Mouse (Mus musculus): ENCODE results near the gene Gm20388. TPM values are rescaled to one million over a fixed set of nuclear protein-coding genes. Genes with fewer than 3 reads are reported as not detected.

Gene Gm20388
- polyA plus RNA-seq, 2 experiments: 8.5 TPM; not detected in 1

- ATAC-seq (ENCODE audit: insufficient read depth) (no peak), DNase-seq (ENCODE audit: low read depth in 3 of 3, low spot score in 3 of 3) (no peak)
- H3K27me3 ChIP-seq (ENCODE audit: control insufficient read depth, insufficient read depth, low read length): no peaks in the 10 kb centered on the region; the same call in none of the 2 replicates
- 18% methylated on average over 18 of the region's 18 CpGs for WGBS (ENCODE audit: insufficient replicate concordance)
- H3K36me3 ChIP-seq (replicated peaks; ENCODE audit: control insufficient read depth, insufficient read depth, low read depth): no peaks in the 10 kb centered on the region
- H3K4me3 ChIP-seq (ENCODE audit: insufficient read depth in 1 of 2, low read depth in 2 of 2, low read length in 2 of 2): no peak overlapping the region
- no peaks in the 10 kb centered on the region for H3K4me1 ChIP-seq (replicated peaks; ENCODE audit: control insufficient read depth in 2 of 2, insufficient read depth in 2 of 2, low read length in 1 of 2)
- no peak overlapping the region for H3K27ac ChIP-seq
- H3K9me3 ChIP-seq (ENCODE audit: control insufficient read depth, low read length): no peaks in the 10 kb centered on the region
- TF ChIP-seq EP300 (IDR thresholded peaks at IDR 0.05; ENCODE audit: low read depth): no peak
- TF ChIP-seq CTCF (IDR thresholded peaks at IDR 0.05; ENCODE audit: low read depth): no peak
- no peak overlapping the region for H3K4me2 ChIP-seq (ENCODE audit: low read depth)
- H3K9ac ChIP-seq (replicated peaks): no peak overlapping the region
Observed at GRCm38 (mm10) chr8:121023736-121024135, 1113.1 kb downstream of the Gm20388 start.

- Histone ChIP-seq H3K4me2 (ENCODE audit: low read depth) (no peak overlapping the region), H3K27me3 (ENCODE audit: control insufficient read depth, insufficient read depth, low read length) (no peaks in the 10 kb centered on the region; the same call in none of the 2 replicates), H3K9me3 (ENCODE audit: control insufficient read depth, low read length) (no peaks in the 10 kb centered on the region), H3K9ac (replicated peaks) (no peak overlapping the region), H3K36me3 (replicated peaks; ENCODE audit: control insufficient read depth, insufficient read depth, low read depth) (no peaks in the 10 kb centered on the region), H3K4me3 (ENCODE audit: insufficient read depth in 1 of 2, low read depth in 2 of 2, low read length in 2 of 2) (no peak overlapping the region), H3K27ac (no peak overlapping the region), H3K4me1 (replicated peaks; ENCODE audit: control insufficient read depth in 2 of 2, insufficient read depth in 2 of 2, low read length in 1 of 2) (no peaks in the 10 kb centered on the region)
- DNase-seq (ENCODE audit: low read depth in 3 of 3, low spot score in 3 of 3): no peak
- no peak for ATAC-seq (ENCODE audit: insufficient read depth)
- no peak for TF ChIP-seq EP300 (IDR thresholded peaks at IDR 0.05; ENCODE audit: low read depth)
- no peak for TF ChIP-seq CTCF (IDR thresholded peaks at IDR 0.05; ENCODE audit: low read depth)
- 51% methylated on average over 5 of the region's 5 CpGs for WGBS (ENCODE audit: insufficient replicate concordance)
Observed at GRCm38 (mm10) chr8:121025486-121025885, 1114.8 kb downstream of the Gm20388 start.

DNA sequence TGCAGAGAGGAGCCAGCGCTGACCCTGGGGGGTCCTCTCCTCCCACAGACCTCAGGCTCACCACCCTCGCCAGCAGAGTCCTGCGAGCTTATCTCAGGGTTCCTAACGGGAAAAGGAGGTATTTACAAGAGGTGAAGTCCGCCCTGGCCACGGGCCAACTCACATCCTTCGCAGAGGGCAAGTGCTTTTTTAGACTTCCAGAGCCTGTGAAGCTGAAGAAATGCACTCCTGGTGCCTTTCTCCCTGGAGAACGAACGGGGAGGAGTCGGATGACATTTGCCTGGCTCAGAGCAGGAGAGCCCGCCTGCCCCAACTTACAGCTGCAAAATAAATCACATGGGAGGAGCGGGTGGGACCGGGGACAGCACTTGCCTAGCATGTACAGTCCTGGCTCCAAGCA is 1117.1 kb downstream of the Gm20388 start:
- Histone ChIP-seq H3K4me1 (replicated peaks; ENCODE audit: control insufficient read depth in 2 of 2, insufficient read depth in 2 of 2, low read length in 1 of 2) (no peaks in the 10 kb centered on the region), H3K9ac (replicated peaks) (no peak overlapping the region), H3K27me3 (ENCODE audit: control insufficient read depth, insufficient read depth, low read length) (no peaks in the 10 kb centered on the region; the same call in 1 of the 2 replicates), H3K9me3 (ENCODE audit: control insufficient read depth, low read length) (no peaks in the 10 kb centered on the region), H3K4me3 (ENCODE audit: insufficient read depth in 1 of 2, low read depth in 2 of 2, low read length in 2 of 2) (no peak overlapping the region), H3K27ac (no peak overlapping the region), H3K36me3 (replicated peaks; ENCODE audit: control insufficient read depth, insufficient read depth, low read depth) (no peaks in the 10 kb centered on the region), H3K4me2 (ENCODE audit: low read depth) (no peak overlapping the region)
- ATAC-seq (ENCODE audit: insufficient read depth) (no peak), DNase-seq (ENCODE audit: low read depth in 3 of 3, low spot score in 3 of 3) (no peak)
- 31% methylated on average over 13 of the region's 13 CpGs for WGBS (ENCODE audit: insufficient replicate concordance)
- TF ChIP-seq EP300 (IDR thresholded peaks at IDR 0.05; ENCODE audit: low read depth) (no peak), CTCF (IDR thresholded peaks at IDR 0.05; ENCODE audit: low read depth) (no peak)

DNA sequence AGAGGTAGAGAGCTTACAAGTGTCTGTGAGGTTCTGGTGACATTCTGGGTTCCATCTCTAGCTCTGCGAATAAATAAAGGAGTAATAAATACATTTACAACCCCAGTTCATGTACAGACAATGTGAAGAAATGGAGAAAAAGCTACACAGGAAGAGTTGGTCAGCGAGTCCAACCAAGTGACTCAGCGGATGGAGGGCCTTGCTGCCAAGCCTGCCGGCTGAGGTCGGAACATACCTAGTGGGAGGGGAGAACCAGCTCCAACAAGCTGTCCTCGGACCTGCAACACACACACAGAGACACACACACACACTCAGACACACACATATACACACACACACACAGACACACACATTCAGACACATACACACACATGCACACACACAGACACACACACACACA is 1118.4 kb downstream of the Gm20388 start:
- H3K4me2 ChIP-seq (ENCODE audit: low read depth): no peak overlapping the region
- no peaks in the 10 kb centered on the region; the same call in 1 of the 2 replicates for H3K27me3 ChIP-seq (ENCODE audit: control insufficient read depth, insufficient read depth, low read length)
- WGBS (ENCODE audit: insufficient replicate concordance): 49% methylated on average over 6 of the region's 6 CpGs
- H3K4me1 ChIP-seq (replicated peaks; ENCODE audit: control insufficient read depth in 2 of 2, insufficient read depth in 2 of 2, low read length in 1 of 2): no peaks in the 10 kb centered on the region
- H3K27ac ChIP-seq: no peak overlapping the region
- H3K36me3 ChIP-seq (replicated peaks; ENCODE audit: control insufficient read depth, insufficient read depth, low read depth): no peaks in the 10 kb centered on the region
- H3K9me3 ChIP-seq (ENCODE audit: control insufficient read depth, low read length): no peaks in the 10 kb centered on the region
- DNase-seq (ENCODE audit: low read depth in 3 of 3, low spot score in 3 of 3) (no peak), ATAC-seq (ENCODE audit: insufficient read depth) (no peak)
- TF ChIP-seq EP300 (IDR thresholded peaks at IDR 0.05; ENCODE audit: low read depth) (no peak), CTCF (IDR thresholded peaks at IDR 0.05; ENCODE audit: low read depth) (no peak)
- H3K9ac ChIP-seq (replicated peaks): no peak overlapping the region
- no peak overlapping the region for H3K4me3 ChIP-seq (ENCODE audit: insufficient read depth in 1 of 2, low read depth in 2 of 2, low read length in 2 of 2)

DNA sequence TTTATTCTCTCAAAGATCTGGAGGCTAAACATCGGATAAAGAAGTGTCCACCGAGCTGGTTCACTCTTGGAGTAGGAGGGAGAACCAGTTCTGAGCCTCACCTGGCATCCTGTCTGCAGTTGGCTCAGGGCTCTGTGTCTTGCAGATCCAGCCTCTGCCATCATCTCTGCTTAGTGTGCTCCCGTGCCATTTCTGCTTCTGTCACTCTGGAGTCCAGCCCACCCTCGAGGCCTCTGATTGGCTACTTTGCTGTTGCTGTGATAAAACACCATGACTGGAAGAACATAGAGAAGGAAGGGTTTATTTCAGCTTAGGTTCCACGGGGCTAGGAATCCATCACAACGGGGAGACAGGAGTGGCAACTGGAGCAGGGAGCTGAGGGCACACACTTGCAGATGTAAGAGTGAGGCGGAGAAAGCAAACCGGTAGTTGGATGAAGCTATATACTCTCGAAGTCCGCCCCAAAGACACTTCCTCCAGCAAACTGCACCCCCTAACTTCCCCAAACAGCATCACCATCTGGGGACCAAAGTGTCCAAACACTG is 1119.9 kb downstream of the Gm20388 start:
- H3K27ac ChIP-seq: no peak overlapping the region
- ATAC-seq (ENCODE audit: insufficient read depth) (no peak), DNase-seq (ENCODE audit: low read depth in 3 of 3, low spot score in 3 of 3) (no peak)
- no peak for TF ChIP-seq EP300 (IDR thresholded peaks at IDR 0.05; ENCODE audit: low read depth)
- no peak for TF ChIP-seq CTCF (IDR thresholded peaks at IDR 0.05; ENCODE audit: low read depth)
- WGBS (ENCODE audit: insufficient replicate concordance): 46% methylated on average over 10 of the region's 10 CpGs
- H3K36me3 ChIP-seq (replicated peaks; ENCODE audit: control insufficient read depth, insufficient read depth, low read depth): no peaks in the 10 kb centered on the region
- no peak overlapping the region for H3K4me2 ChIP-seq (ENCODE audit: low read depth)
- H3K4me1 ChIP-seq (replicated peaks; ENCODE audit: control insufficient read depth in 2 of 2, insufficient read depth in 2 of 2, low read length in 1 of 2): no peaks in the 10 kb centered on the region
- no peak overlapping the region for H3K4me3 ChIP-seq (ENCODE audit: insufficient read depth in 1 of 2, low read depth in 2 of 2, low read length in 2 of 2)
- H3K27me3 ChIP-seq (ENCODE audit: control insufficient read depth, insufficient read depth, low read length): no peaks in the 10 kb centered on the region
- H3K9me3 ChIP-seq (ENCODE audit: control insufficient read depth, low read length): no peaks in the 10 kb centered on the region
- no peak overlapping the region for H3K9ac ChIP-seq (replicated peaks)

All from liver, embryonic 14.5 days (tissue).